Mouse (Mus musculus): ENCODE measurements around the gene Sergef.

The Sergef gene

GRCm38 (mm10) chr7:46499561-46499960 lies 140.0 kb downstream of the Sergef start:
- no peak for DNase-seq (ENCODE audit: low spot score)

DNA sequence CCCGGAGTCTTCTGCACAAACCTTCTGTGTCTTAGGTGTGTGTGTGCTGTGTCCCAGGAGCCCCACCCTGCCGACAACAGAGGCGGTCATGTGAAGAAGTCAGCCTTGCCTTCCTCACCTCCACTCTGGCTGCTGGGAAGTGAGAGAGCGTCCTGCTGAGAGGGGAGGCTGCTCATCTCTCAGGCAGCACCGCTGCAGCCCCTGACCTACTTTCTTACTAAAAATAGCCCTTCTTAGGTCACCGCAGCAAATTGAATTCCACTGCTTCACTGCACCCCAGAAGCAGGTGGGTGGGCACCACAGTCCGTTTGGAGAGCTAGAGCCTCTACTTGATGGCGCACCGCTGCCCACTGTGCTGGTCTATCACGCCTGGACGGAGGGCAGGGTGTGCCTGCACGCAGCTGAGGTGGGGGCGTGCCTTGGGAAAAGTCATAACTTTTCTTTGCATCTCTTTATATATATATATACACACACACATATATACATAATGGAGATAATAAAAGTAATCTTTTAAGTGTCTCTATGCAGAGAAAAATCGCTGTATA lies 147.4 kb downstream of the Sergef start:
- DNase-seq (ENCODE audit: low spot score) = no peak

DNA sequence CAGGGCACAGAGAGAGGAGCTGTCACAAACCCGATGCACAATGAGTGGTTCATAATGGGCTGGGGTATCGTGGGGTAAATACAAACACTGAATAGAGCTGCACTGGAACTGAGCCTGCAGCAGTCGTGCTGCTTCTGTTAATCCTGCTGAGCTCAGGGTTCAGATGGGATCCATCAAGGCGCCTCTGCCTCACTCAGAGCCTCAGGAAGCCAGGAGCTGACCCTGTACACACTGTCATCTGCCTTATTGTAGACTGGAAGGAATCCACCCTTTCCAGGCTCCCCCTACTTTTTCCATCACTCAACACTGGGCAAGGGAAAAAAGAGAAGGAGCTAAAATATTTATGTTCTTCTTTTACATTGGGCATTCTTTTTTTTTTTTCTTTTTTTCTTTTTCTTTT lies 152.3 kb downstream of the Sergef start:
- DNase-seq (ENCODE audit: low spot score) = no peak

GRCm38 (mm10) chr7:46486761-46487160 lies 152.8 kb downstream of the Sergef start:
- no peak for DNase-seq (ENCODE audit: low spot score)

DNA sequence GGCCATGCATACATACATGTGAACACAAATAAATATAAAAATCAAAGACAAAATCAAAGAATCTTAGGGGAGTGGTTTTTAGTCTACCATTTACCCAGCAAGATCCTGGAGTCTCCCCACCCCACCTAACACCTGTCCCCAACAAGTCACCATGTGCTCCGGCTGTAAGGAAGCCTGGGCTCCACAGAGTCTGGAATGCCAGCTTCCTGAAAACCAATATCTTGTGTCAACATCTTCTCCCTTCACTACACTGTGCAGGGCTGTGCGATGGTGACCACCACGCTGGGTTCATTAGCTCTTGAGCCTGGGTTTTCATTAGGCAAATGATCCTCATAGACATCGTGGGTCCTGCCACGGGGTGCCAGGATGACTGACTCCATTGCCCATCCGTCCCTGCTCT lies 155.4 kb downstream of the Sergef start:
- DNase-seq (ENCODE audit: low spot score) = no peak

- no peak for DNase-seq (ENCODE audit: low spot score)
Measured at GRCm38 (mm10) chr7:46483050-46483449, 156.6 kb downstream of the Sergef start.

GRCm38 (mm10) chr7:46482099-46482531 lies 157.5 kb downstream of the Sergef start:
- DNase-seq (ENCODE audit: low spot score) = no peak

DNA sequence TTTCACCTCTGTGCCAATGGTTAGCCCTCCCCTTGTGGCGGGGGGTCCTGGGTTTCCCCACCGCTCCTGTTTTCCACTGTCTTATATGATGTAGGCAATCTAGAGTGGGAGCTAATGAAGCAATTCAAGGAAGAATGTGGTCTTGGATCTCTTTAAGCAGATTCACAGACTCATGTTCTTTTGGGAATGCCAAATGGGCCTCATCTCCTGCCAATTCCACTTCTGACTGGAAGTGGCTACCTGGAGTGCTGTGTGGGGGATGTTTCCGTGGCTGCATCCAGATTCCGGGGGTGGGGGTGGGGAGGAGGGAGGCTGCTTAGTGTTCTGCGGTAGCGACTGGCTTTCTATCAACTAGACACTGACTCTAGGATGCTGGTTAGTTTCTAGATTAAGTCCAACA lies 159.8 kb downstream of the Sergef start:
- no peak for DNase-seq (ENCODE audit: low spot score)

GRCm38 (mm10) chr7:46477456-46477855 lies 162.2 kb downstream of the Sergef start:
- no peak for DNase-seq (ENCODE audit: low spot score)

DNA sequence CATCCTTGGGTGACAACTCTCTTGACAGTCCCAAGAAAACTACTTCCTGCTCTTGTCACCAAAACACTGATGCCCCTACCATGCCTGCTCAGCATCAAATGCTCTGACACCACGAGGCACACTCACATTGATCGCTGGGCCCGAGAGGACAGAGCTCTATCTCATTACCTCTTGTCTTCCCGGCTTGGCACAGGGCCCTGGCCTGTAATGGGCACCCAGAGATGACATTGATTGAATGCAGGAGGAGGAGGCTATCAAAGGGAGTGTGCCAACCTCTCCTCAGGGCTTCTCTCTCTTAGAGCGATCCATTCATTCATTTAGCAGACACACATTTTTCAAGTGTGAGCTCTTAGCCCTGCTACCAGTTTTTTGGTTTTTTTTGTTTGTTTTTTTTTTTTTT lies 164.1 kb downstream of the Sergef start:
- DNase-seq (ENCODE audit: low spot score) = no peak

DNA sequence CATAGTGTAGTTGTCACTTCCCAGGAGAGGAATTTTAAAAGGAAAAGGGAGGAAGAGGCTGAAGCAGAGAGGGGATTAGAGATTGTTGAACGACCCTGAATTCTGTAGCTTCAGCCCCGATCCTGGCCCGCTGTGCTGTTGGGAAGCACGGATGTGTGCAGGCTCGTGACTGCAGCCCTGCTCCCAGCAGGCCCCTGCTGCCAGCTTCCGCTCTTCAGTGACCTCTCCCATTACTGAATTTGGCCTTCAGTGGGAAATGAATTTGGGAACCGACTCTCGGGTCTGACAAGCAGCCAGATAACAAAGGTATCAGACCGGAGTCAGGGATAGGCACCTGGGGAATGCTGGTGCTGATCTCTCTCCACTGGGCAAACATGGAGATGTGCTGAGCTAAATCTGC lies 166.5 kb downstream of the Sergef start:
- DNase-seq (ENCODE audit: low spot score) = no peak

DNA sequence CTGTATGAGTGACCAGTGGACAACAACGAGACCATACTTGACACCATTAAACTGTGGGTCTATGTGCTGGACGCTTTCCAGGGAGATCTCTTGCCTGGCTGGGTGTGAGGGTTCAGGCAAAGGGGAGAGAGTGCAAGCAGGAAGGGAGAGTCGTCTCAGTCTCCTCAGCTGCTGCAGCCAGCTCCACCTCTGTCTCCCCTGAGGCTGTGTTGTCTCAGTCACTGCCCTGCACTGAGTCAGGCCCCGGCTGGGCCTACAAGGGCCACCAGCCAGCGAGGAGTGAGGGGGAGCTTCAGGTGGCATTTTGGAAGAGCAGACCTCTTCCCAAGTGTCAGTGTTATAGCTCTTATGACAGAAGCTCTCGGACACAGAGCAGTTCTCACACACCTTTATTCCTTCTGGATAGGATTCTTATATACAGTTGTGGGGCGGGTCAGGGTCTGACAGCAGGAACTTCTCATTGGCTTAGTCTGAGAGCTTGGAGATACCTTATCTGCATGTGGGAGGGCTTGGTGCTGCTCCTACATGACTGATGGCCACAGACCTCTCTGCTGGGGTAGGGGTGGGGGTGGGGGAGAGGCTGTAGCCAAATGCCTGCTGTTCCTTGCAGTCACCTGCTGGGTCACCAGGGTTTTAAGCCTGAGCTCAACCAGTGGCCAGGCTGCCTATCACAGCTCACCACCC lies 168.4 kb downstream of the Sergef start:
- DNase-seq (ENCODE audit: low spot score) = no peak

- DNase-seq (ENCODE audit: low spot score) = no peak
Measured at GRCm38 (mm10) chr7:46469542-46469941, 170.1 kb downstream of the Sergef start.

GRCm38 (mm10) chr7:46466422-46466981 lies 173.1 kb downstream of the Sergef start:
- DNase-seq (ENCODE audit: low spot score) = no peak

DNA sequence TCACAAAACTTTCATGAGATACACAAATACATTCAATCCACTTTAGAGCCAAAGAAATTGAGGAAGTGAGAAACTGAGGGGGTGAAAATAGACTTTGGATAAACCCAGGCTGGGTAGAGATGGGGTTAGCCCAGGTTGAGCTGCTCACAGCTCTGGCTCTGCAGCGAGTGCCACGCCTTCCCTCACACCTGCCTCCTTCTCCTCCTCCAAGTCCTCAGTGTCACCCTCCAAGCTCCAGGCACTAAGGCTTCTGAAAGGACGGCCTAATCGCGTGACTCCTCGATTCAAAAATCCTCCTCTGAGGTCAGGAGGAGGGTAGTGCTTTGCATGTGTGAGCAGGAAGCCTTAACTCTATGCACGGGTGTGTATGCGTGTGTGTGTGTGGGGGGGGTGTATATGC lies 176.5 kb downstream of the Sergef start:
- DNase-seq (ENCODE audit: low spot score) = no peak

DNA sequence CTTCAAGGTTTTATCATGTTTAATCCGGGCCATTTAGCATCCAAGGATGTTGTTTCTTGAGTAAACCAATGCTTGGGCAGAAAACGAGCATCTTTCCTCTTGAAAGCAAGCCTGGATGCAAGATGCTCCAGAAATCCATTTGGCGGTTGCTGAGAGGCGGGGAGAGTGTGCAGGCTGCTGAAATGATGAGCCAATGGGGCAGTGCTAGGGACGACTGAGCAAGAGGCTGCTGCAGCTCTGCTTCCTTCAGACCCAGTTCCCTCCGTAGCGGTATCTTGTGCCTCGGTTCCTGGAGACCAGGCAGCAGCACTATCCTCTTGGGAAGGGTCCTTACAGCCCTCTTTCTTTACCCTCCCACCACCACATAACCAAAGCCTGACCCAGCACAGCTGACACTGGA lies 177.3 kb downstream of the Sergef start:
- no peak for DNase-seq (ENCODE audit: low spot score)

DNA sequence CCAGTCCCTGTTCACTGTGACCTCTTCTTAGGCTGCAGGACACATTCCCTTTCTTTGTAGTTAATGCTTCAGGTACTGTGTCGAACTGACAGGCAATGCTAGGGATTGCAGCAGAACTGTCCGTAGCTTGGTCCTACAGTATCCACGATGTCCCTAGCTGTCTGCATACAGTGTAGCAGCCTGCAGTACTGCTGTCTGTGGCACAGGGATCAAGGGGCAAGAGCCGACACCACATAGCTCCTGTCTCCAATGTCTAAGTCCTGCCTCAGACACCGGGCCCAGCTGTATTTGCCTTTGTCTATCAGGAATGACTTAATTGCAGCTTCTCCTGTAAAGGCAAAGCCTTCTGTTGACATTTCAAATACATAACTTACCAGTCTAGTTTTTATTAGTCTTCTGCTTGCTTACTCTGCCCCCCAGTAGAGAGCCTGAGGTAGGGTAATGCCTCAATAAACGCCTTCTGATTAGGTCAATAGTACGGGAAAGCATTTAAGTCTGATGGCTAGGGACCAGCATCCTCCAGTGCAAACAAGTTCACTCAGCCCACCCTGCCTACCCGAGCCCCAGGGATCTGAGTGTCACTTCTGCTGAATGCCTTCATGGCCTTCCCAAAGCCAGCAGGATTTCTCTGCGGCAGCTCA lies 179.9 kb downstream of the Sergef start:
- no peak for DNase-seq (ENCODE audit: low spot score)

GRCm38 (mm10) chr7:46459200-46459599 lies 180.4 kb downstream of the Sergef start:
- DNase-seq (ENCODE audit: low spot score) = no peak

DNA sequence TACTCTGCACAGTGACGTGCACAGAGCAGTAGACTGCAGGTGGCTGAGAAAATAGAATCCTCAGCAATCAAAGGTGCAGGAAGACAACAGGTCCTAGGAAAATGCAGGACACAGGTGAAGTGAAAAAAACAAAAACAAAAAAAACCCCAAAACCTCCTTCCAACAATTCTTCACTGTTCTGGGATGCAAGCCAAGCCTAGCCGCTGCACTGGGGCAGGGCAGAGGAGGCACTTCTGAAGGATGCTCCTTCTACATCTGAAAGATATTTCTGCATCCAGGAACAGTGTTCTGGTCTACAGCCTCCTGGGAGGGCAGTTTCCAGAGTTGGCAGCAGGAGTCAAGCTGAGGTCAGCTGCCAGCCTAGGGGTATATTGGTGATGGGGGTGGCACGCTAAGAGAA lies 181.7 kb downstream of the Sergef start:
- no peak for DNase-seq (ENCODE audit: low spot score)

GRCm38 (mm10) chr7:46453930-46454679 lies 185.5 kb downstream of the Sergef start:
- DNase-seq (ENCODE audit: low spot score) = no peak

GRCm38 (mm10) chr7:46448922-46449645 lies 190.5 kb downstream of the Sergef start:
- DNase-seq (ENCODE audit: low spot score) = no peak
